Mouse (Mus musculus) CH12.LX (cell line): ENCODE measurements around the gene Tnfsf12. TPM values are rescaled to one million over a fixed set of nuclear protein-coding genes. Genes with fewer than 3 reads are reported as not detected.
"Not testable (repeated sequence)": the region's sequence is repeated elsewhere in the genome, so short reads cannot be mapped to it uniquely, and the experiment has no call there.

ENCODE experiments used
- DNase-seq: peaks from one replicate; pipeline ENCODE4 v3.0.0-alpha.2; 2013; ENCODE audit errors: extremely low read depth
- H3K27ac ChIP-seq: 2 replicates; pipeline ENCODE4 v1.5.1; 2012; ENCODE audit warnings: low read depth, mild to moderate bottlenecking, control low read depth, moderate library complexity; ENCODE audit not compliant: insufficient read depth
- H3K27me3 ChIP-seq: replicated peaks from 2 replicates; pipeline ENCODE3; 2012; ENCODE audit warnings: inconsistent platforms
- H3K36me3 ChIP-seq, 2 experiments: replicated peaks in 1 of 2; 2 replicates each; pipeline versions ENCODE3 to v1.6.1; 2012; ENCODE audit warnings: inconsistent platforms in 1 of 2, low read length in 1 of 2, mild to moderate bottlenecking in 1 of 2, mixed read lengths in 1 of 2, moderate library complexity in 1 of 2; ENCODE audit not compliant: control insufficient read depth in 1 of 2, insufficient read depth in 1 of 2
- H3K4me1 ChIP-seq, 2 experiments: 2 replicates each; pipeline ENCODE4 v1.6.1; 2012; ENCODE audit warnings: inconsistent platforms in 1 of 2, moderate library complexity in 1 of 2; ENCODE audit not compliant: insufficient read depth in 2 of 2, control insufficient read depth in 1 of 2
- H3K4me2 ChIP-seq: 2 replicates; pipeline ENCODE4 v1.6.1; 2012; ENCODE audit warnings: low read depth, mild to moderate bottlenecking, control low read depth; ENCODE audit not compliant: poor library complexity, insufficient read depth, severe bottlenecking
- H3K4me3 ChIP-seq, 3 experiments: fragments of 150-350 bp in 1 of 3; sonication (generic) in 1 of 3; replicated peaks in 1 of 3; 2 replicates each; pipeline versions ENCODE3 to v1.5.1; 2011 to 2012; ENCODE audit warnings: low read depth in 2 of 3, low read length in 2 of 3, mild to moderate bottlenecking in 2 of 3, moderate library complexity in 2 of 3, control low read depth in 1 of 3, improper control_type of control experiment in 1 of 3, inconsistent platforms in 1 of 3, mixed read lengths in 1 of 3; ENCODE audit not compliant: poor library complexity in 1 of 3
- H3K79me2 ChIP-seq: replicated peaks from 2 replicates; pipeline ENCODE4 v1.6.1; 2012; ENCODE audit warnings: mild to moderate bottlenecking, moderate library complexity; ENCODE audit not compliant: control insufficient read depth, poor library complexity, insufficient read depth, severe bottlenecking; ENCODE audit errors: extremely low read depth
- H3K9ac ChIP-seq: 2 replicates; pipeline ENCODE4 v1.6.1; 2012; ENCODE audit warnings: low read depth, mild to moderate bottlenecking, control low read depth, moderate library complexity; ENCODE audit not compliant: insufficient read depth
- H3K9me3 ChIP-seq: replicated peaks from 2 replicates; pipeline ENCODE3; 2012; ENCODE audit warnings: low read length, inconsistent platforms, mixed read lengths
- BHLHE40 ChIP-seq: IDR thresholded peaks from 2 replicates; pipeline ENCODE4 v1.6.1; 2011; ENCODE audit warnings: mild to moderate bottlenecking, low read depth, low read length, improper control_type of control experiment
- CTCF ChIP-seq, 2 experiments: IDR thresholded peaks in 1 of 2; conservative IDR thresholded peaks in 1 of 2; 2 replicates each; pipeline ENCODE4 v1.5.1; 2011 to 2012; ENCODE audit warnings: low read depth in 2 of 2, low read length in 2 of 2, improper control_type of control experiment in 1 of 2, inconsistent platforms in 1 of 2, mild to moderate bottlenecking in 1 of 2, moderate library complexity in 1 of 2
- E2F4 ChIP-seq: IDR thresholded peaks from 2 replicates; pipeline ENCODE4 v1.6.1; 2011; ENCODE audit warnings: low read depth, low read length, improper control_type of control experiment; ENCODE audit not compliant: insufficient replicate concordance
- ELF1 ChIP-seq: IDR thresholded peaks from 2 replicates; pipeline ENCODE4 v1.6.1; 2014; ENCODE audit warnings: low read depth, mild to moderate bottlenecking, inconsistent platforms, low read length, improper control_type of control experiment
- EP300 ChIP-seq: IDR thresholded peaks from 2 replicates; pipeline ENCODE4 v1.6.1; 2011; ENCODE audit warnings: low read length, improper control_type of control experiment
- JUND ChIP-seq: conservative IDR thresholded peaks from 2 replicates; pipeline ENCODE4 v1.6.1; 2011; ENCODE audit warnings: low read depth, low read length, improper control_type of control experiment
- KAT2A ChIP-seq: IDR thresholded peaks from 2 replicates; pipeline ENCODE4 v1.6.1; 2012; ENCODE audit warnings: low read length, improper control_type of control experiment, inconsistent platforms; ENCODE audit not compliant: insufficient replicate concordance
- MEF2A ChIP-seq: IDR thresholded peaks from 2 replicates; pipeline ENCODE4 v1.6.1; 2014; ENCODE audit warnings: low read depth, mild to moderate bottlenecking, inconsistent platforms, low read length, improper control_type of control experiment, borderline replicate concordance
- MYC ChIP-seq: IDR thresholded peaks from 2 replicates; pipeline ENCODE4 v1.6.1; 2011; ENCODE audit warnings: low read depth, mild to moderate bottlenecking, improper control_type of control experiment, low read length
- NRF1 ChIP-seq: IDR thresholded peaks from 2 replicates; pipeline ENCODE4 v1.6.1; 2014; ENCODE audit warnings: low read depth, mild to moderate bottlenecking, inconsistent platforms, low read length, improper control_type of control experiment, moderate library complexity
- PAX5 ChIP-seq: IDR thresholded peaks from 2 replicates; pipeline ENCODE4 v1.6.1; 2012; ENCODE audit warnings: low read length, inconsistent platforms, mixed read lengths
- TBP ChIP-seq: conservative IDR thresholded peaks from 2 replicates; pipeline ENCODE4 v1.6.1; 2011; ENCODE audit warnings: low read depth, low read length, improper control_type of control experiment
- dilution Hi-C: fragments of 300-500 bp; cut with MboI; formaldehyde crosslinking; loops from 2 replicates; pipeline ENCODE4 v1.14.3; 2020; ENCODE audit warnings: low sequenced_read_pairs; ENCODE audit not compliant: extremely low pct_unique_long_range_greater_than_20kb, extremely low pct_ligation_motif_present
- in situ Hi-C: fragments of 300-500 bp; cut with MboI; formaldehyde crosslinking; loops from 3 replicates; pipeline ENCODE4 v1.14.3; 2019; ENCODE audit warnings: low sequenced_read_pairs, low pct_ligation_motif_present, low pct_unique_long_range_greater_than_20kb, mixed read lengths
- polyA plus RNA-seq: library from polyadenylated mRNA; unstranded; fragments of >175 nt; gene quantifications from 2 replicates; pipeline ENCODE4 v1.2.1, GENCODE M21; 2012; ENCODE audit warnings: low read depth; ENCODE audit not compliant: insufficient read length
- total RNA-seq, 2 experiments: library from RNA; depleted of rRNA; stranded (reverse); fragments of 300-350 nt in 1 of 2; fragments of >200 nt in 1 of 2; gene quantifications; 2 replicates each; pipeline ENCODE4 v1.2.3; 2012 to 2014

Tnfsf12 gene
- total and polyA plus RNA-seq, 3 experiments: not detected

- H3K9ac ChIP-seq, in situ Hi-C loops, dilution Hi-C loops: not testable (repeated sequence)
These were observed 7.7 kb upstream of the Tnfsf12 start for GRCm38 (mm10) chr11:69703381-69703780.

GRCm38 (mm10) chr11:69702886-69703285 lies 7.2 kb upstream of the Tnfsf12 start:
- dilution Hi-C loops, H3K79me2 ChIP-seq, H3K9ac ChIP-seq, H3K9me3 ChIP-seq, H3K4me1 ChIP-seq, DNase-seq, in situ Hi-C loops, H3K4me2 ChIP-seq, H3K27me3 ChIP-seq, H3K4me3 ChIP-seq, H3K36me3 ChIP-seq, H3K27ac ChIP-seq: not testable (repeated sequence)

More at GRCm38 (mm10) chr11:69703381-69703780, 7.7 kb upstream of the Tnfsf12 start:
- not testable (repeated sequence) for H3K4me1 ChIP-seq, DNase-seq, H3K4me2 ChIP-seq, H3K9me3 ChIP-seq, H3K4me3 ChIP-seq, H3K79me2 ChIP-seq, H3K27ac ChIP-seq, H3K36me3 ChIP-seq
- peak; percentile 66; the same call in 1 of the 2 replicates for TF ChIP-seq TBP
- TF ChIP-seq, all 38 proteins: peak for 1; not testable (repeated sequence) for 37
- H3K27me3 ChIP-seq: not testable (repeated sequence)

GRCm38 (mm10) chr11:69699595-69699994 lies 3.9 kb upstream of the Tnfsf12 start:
- Histone ChIP-seq H3K79me2 (no peaks in the 10 kb centered on the region), H3K36me3 (no peaks in the 10 kb centered on the region), H3K27ac (no peak overlapping the region)

GRCm38 (mm10) chr11:69698574-69698973 lies 2.9 kb upstream of the Tnfsf12 start:
- no peak overlapping the region for H3K4me2 ChIP-seq
- H3K4me1 ChIP-seq: no peaks in the 10 kb centered on the region; a peak in 1 of 4 replicates
- H3K9ac ChIP-seq: no peak overlapping the region
- TF ChIP-seq MYC (no peak), CTCF (conservative IDR thresholded peaks at IDR 0.05 in 1 of 2, IDR thresholded peaks at IDR 0.05 in 1 of 2; ENCODE audit: low read depth in 2 of 2, low read length in 2 of 2) (peak; percentile 19 to 35; a peak in 2 of 4 replicates)
- in situ Hi-C loops: no loop called here
- dilution Hi-C loops: no loop called here
- H3K79me2 ChIP-seq: no peaks in the 10 kb centered on the region
- no peaks in the 10 kb centered on the region for H3K36me3 ChIP-seq
- H3K4me3 ChIP-seq: no peak overlapping the region
- peaks cover 5% of the 10 kb centered on the region for H3K9me3 ChIP-seq
- H3K27me3 ChIP-seq: peaks cover 3% of the 10 kb centered on the region
- no peak for DNase-seq
- no peak overlapping the region for H3K27ac ChIP-seq

More at GRCm38 (mm10) chr11:69699595-69699994, 3.9 kb upstream of the Tnfsf12 start:
- in situ Hi-C loops: no loop called here
- no peak for TF ChIP-seq NRF1
- TF ChIP-seq MEF2A: no peak
- no peak for TF ChIP-seq JUND
- TF ChIP-seq PAX5: no peak
- no peak for TF ChIP-seq ELF1
- TF ChIP-seq BHLHE40: no peak
- TF ChIP-seq EP300: no peak
- no peak for TF ChIP-seq E2F4
- no peak for TF ChIP-seq KAT2A
- no peak for TF ChIP-seq TBP
- H3K27me3 ChIP-seq: peaks cover 5% of the 10 kb centered on the region
- H3K4me1 ChIP-seq: no peaks in the 10 kb centered on the region; a peak in 1 of 4 replicates
- peaks cover 5% of the 10 kb centered on the region for H3K9me3 ChIP-seq
- H3K4me2 ChIP-seq: no peak overlapping the region
- dilution Hi-C loops: no loop called here
- no peak overlapping the region for H3K4me3 ChIP-seq
- no peak overlapping the region for H3K9ac ChIP-seq
- no peak for DNase-seq
